In genomic region chr11:76529352-76530141, GRCm38 (mm10) we compare ENCODE assay signal across 8 mouse cellular contexts.
DNase-seq lines count a peak whose midpoint lies in the region; ATAC-seq lines count a peak whose summit lies in the region.

No protein-coding gene starts in this region.

- H3K27me3 ChIP-seq in hindbrain, embryonic 13.5 days, result no peaks in the 10 kb centered on the region
- no peaks in the 10 kb centered on the region for H3K27me3 ChIP-seq in hindbrain, embryonic 11.5 days (ENCODE audit: control insufficient read depth, insufficient read depth, low read length)

- no peak for ATAC-seq in hindbrain, embryonic 13.5 days (ENCODE audit: low FRiP score)
- ATAC-seq in hindbrain, embryonic 11.5 days (ENCODE audit: low FRiP score), result no peak

- H3K4me3 ChIP-seq in hindbrain, embryonic 13.5 days, result no peak overlapping the region
- no peak overlapping the region for H3K4me3 ChIP-seq in hindbrain, embryonic 11.5 days (ENCODE audit: low read depth, low read length)

- H3K9me3 ChIP-seq in hindbrain, embryonic 13.5 days, result no peaks in the 10 kb centered on the region
- H3K9me3 ChIP-seq in hindbrain, embryonic 11.5 days (ENCODE audit: control insufficient read depth, low read length), result no peaks in the 10 kb centered on the region

- no peak overlapping the region for H3K9ac ChIP-seq in hindbrain, embryonic 13.5 days
- no peak overlapping the region for H3K9ac ChIP-seq in hindbrain, embryonic 11.5 days (ENCODE audit: low read depth, low read length)

- WGBS in hindbrain, embryonic 13.5 days, result 56% methylated on average over 6 of the region's 6 CpGs
- WGBS in hindbrain, embryonic 11.5 days, result 70% methylated on average over 6 of the region's 6 CpGs

- DNase-seq in hindbrain, embryonic 11.5 days (ENCODE audit: low spot score), result no peak
- peak; percentile 96 for DNase-seq in 3T3-L1 (ENCODE audit: low read depth, low spot score)
- peak; percentile 45 for DNase-seq in ZHBTc4 (ENCODE audit: low read depth, low spot score)
- peak; percentile 25 to 40 for DNase-seq in heart, postnatal 36 days
- DNase-seq in yolk sac, embryonic 10.5 days (ENCODE audit: low spot score), result peak; percentile 26
- DNase-seq in thymus, adult 18-20 months, result no peak
- no peak for DNase-seq in spleen, postnatal 4 days (ENCODE audit: low spot score in 2 of 2)

- H3K27ac ChIP-seq in hindbrain, embryonic 13.5 days, result peak overlapping the region; percentile 26; the same call in 1 of the 2 replicates
- H3K27ac ChIP-seq in hindbrain, embryonic 11.5 days (ENCODE audit: low read depth, low read length), result no peak overlapping the region

- H3K4me1 ChIP-seq in hindbrain, embryonic 13.5 days (replicated peaks), result peaks cover 42% of the 10 kb centered on the region
- no peaks in the 10 kb centered on the region for H3K4me1 ChIP-seq in hindbrain, embryonic 11.5 days (replicated peaks; ENCODE audit: control insufficient read depth, insufficient read depth, low read length)

- intact Hi-C loops in heart, postnatal 36 days (cut with DNase I), result no loop called here

- H3K4me2 ChIP-seq in hindbrain, embryonic 13.5 days, result no peak overlapping the region
- no peak overlapping the region for H3K4me2 ChIP-seq in hindbrain, embryonic 11.5 days (replicated peaks; ENCODE audit: low read depth, low read length)

- no peaks in the 10 kb centered on the region for H3K36me3 ChIP-seq in hindbrain, embryonic 13.5 days
- no peaks in the 10 kb centered on the region for H3K36me3 ChIP-seq in hindbrain, embryonic 11.5 days (ENCODE audit: control insufficient read depth, insufficient read depth, low read length)

Comparison
In these comparisons a context has a peak if more than half of its experiments do, and no peak if none do; other contexts are left out.
1. DNase-seq: peak in 3T3-L1 (single experiment), ZHBTc4 (single experiment), heart, postnatal 36 days (2 of 2) and yolk sac, embryonic 10.5 days (single experiment); none in hindbrain, embryonic 11.5 days (single experiment), thymus, adult 18-20 months (0 of 2) and spleen, postnatal 4 days (0 of 2).